Mouse (Mus musculus) limb, embryonic 11.5 days (tissue): ENCODE results near the gene Elf1. TPM values are rescaled to one million over a fixed set of nuclear protein-coding genes. Genes with fewer than 3 reads are reported as not detected.

Source experiments
- ATAC-seq: fragments of 200-750 bp; cut with Nextera tagmentation; 2 replicates; pipeline ENCODE4 v1.8.0; 2017; ENCODE audit warnings: low read depth; ENCODE audit not compliant: insufficient number of reproducible peaks, low FRiP score, low TSS enrichment
- DNase-seq: peaks from one replicate; pipeline ENCODE4 v3.0.0-alpha.2; 2015; ENCODE audit warnings: low spot score
- H3K27ac ChIP-seq: fragments of 300-500 bp; sonication (generic); replicated peaks from 2 replicates; pipeline ENCODE4 v1.5.1; 2014; ENCODE audit warnings: low read depth, mild to moderate bottlenecking, low read length
- H3K27me3 ChIP-seq: fragments of 300-500 bp; sonication (generic); 2 replicates; pipeline ENCODE4 v1.6.1; 2014; ENCODE audit warnings: mild to moderate bottlenecking, low read length, mixed read lengths; ENCODE audit not compliant: control insufficient read depth, insufficient read depth
- H3K36me3 ChIP-seq: fragments of 300-500 bp; sonication (generic); 2 replicates; pipeline ENCODE4 v1.6.1; 2014; ENCODE audit warnings: mild to moderate bottlenecking, low read length, moderate library complexity, mixed read lengths; ENCODE audit not compliant: control insufficient read depth, insufficient read depth
- H3K4me1 ChIP-seq: fragments of 300-500 bp; sonication (generic); 2 replicates; pipeline ENCODE4 v1.6.1; 2014; ENCODE audit warnings: low read length, mixed read lengths; ENCODE audit not compliant: control insufficient read depth, insufficient read depth
- H3K4me2 ChIP-seq: fragments of 300-500 bp; sonication (generic); 2 replicates; pipeline ENCODE4 v1.6.1; 2014; ENCODE audit warnings: low read depth, mild to moderate bottlenecking, moderate library complexity; ENCODE audit not compliant: severe bottlenecking
- H3K4me3 ChIP-seq: fragments of 300-500 bp; sonication (generic); 2 replicates; pipeline ENCODE4 v1.5.1; 2014; ENCODE audit warnings: low read depth, low read length
- H3K9ac ChIP-seq: fragments of 300-500 bp; sonication (generic); 2 replicates; pipeline ENCODE4 v1.6.1; 2014; ENCODE audit warnings: mild to moderate bottlenecking, low read length
- H3K9me3 ChIP-seq: fragments of 300-500 bp; sonication (generic); 2 replicates; pipeline ENCODE4 v1.6.1; 2016; ENCODE audit warnings: low read length; ENCODE audit not compliant: control insufficient read depth
- WGBS: fragments of 180-500 bp; shearing (Covaris S2); extraction: QIAGEN DNeasy Blood & Tissue Kit; methylation state at CpG from one replicate; pipeline ENCODE4 v1.1.7; 2014; 5-methylcytosine and 5-hydroxymethylcytosine counted together
- polyA plus RNA-seq: library from polyadenylated mRNA; unstranded; fragments of >200 nt; fragmentation: Nextera tagmentation; extraction: Ambion mirVana; gene quantifications from 2 replicates; pipeline ENCODE4 v1.2.1, GENCODE M21; 2014

The Elf1 gene
- polyA plus RNA-seq, 1 experiment from 2014 or later: 7.8 TPM

DNA sequence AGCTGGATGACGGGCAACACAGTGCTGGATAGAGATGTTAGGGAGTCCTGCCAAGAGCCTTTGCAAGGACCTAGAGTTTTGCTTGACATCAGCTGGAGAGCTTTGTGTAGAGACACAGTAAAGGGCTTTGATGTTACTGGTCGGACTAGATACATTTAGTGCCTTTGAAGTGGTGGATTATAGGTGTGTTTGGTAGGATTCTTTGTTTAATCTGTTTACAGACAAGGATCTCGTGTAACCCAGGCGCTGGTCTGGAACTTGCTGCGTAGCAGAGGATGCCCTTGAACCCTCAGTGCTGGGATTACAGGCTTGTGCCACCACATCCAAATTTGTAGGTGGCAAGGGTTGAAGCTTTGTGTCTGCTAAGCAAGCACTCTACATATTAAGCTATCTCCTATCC, 113.1 kb downstream of the Elf1 start:
- Histone ChIP-seq H3K9me3 (no peaks in the 10 kb centered on the region), H3K4me2 (no peak overlapping the region), H3K9ac (no peak overlapping the region), H3K27me3 (no peaks in the 10 kb centered on the region), H3K36me3 (peaks cover 2% of the 10 kb centered on the region; the same call in 1 of the 2 replicates), H3K4me3 (no peak overlapping the region), H3K4me1 (no peaks in the 10 kb centered on the region), H3K27ac (no peak overlapping the region)
- 93% methylated on average over 5 of the region's 5 CpGs for WGBS
- DNase-seq (no peak), ATAC-seq (no peak)

DNA sequence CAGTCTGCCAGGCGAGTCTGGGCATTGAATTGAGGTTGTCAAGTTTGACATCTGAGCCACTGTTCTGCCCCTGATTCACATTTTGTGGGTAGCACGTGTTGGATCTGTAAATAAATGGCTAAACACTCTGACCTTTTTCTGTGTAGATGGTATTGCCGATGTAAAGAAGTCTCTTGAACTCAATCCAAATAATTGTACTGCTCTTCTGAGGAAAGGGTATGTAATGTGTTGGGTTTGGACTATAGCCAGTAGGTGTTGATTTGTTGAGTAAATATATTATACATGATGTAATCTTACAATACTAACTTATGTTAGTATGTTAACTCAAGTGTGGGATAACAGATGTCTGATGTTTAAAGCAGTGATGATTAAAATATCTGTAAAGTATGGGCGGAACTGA, 115.6 kb downstream of the Elf1 start:
- ATAC-seq: no peak
- Histone ChIP-seq H3K27ac (no peak overlapping the region), H3K9ac (no peak overlapping the region), H3K9me3 (no peaks in the 10 kb centered on the region), H3K4me1 (no peaks in the 10 kb centered on the region), H3K4me3 (no peak overlapping the region), H3K4me2 (no peak overlapping the region), H3K36me3 (peaks cover 2% of the 10 kb centered on the region; the same call in 1 of the 2 replicates), H3K27me3 (no peaks in the 10 kb centered on the region)
- DNase-seq: no peak
- 93% methylated on average over 4 of the region's 4 CpGs for WGBS

DNA sequence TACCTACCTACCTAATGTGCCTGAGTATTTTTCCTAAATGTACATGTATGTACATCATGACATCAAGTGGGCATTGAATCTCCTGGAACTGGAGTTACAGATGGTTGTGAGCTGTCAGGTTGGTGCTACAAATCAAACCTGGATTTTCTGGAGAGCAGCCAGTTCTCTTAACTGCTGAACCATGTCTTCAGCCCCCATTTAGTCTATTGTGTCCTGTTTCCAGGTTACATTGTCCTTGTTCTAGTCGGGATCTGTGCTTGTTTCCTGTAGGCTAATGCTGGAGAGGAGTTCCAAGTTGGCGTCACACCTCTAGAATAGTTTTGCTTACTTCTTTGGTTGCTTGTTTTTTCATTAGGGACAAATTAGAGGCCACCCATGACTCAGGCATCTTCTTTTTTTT, 124.9 kb downstream of the Elf1 start:
- no peak overlapping the region for H3K9ac ChIP-seq
- H3K9me3 ChIP-seq: no peaks in the 10 kb centered on the region
- H3K4me1 ChIP-seq: no peaks in the 10 kb centered on the region
- 94% methylated on average over 2 of the region's 2 CpGs for WGBS
- ATAC-seq (no peak), DNase-seq (no peak)
- no peaks in the 10 kb centered on the region for H3K27me3 ChIP-seq
- H3K27ac ChIP-seq: no peak overlapping the region
- H3K4me3 ChIP-seq: no peak overlapping the region
- H3K36me3 ChIP-seq: peaks cover 7% of the 10 kb centered on the region; the same call in 1 of the 2 replicates
- no peak overlapping the region for H3K4me2 ChIP-seq

DNA sequence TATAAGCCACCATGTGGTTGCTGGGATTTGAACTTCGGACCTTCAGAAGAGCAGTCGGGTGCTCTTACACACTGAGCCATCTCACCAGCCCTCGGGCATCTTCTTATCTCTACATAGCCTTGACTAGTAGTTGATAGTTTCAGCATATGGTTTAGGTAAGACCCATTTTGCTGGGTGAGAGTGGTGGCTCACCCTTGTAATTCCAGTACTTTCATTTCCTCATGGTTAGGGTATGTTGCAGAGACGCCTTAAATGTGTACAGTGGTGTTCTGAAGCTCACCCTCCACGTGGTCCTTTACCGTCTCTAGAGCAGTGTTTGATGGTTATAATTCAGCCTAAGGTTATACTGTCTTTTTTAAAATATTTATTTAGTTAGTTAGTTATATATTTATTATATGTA, 125.4 kb downstream of the Elf1 start:
- no peaks in the 10 kb centered on the region for H3K9me3 ChIP-seq
- no peaks in the 10 kb centered on the region for H3K4me1 ChIP-seq
- H3K9ac ChIP-seq: no peak overlapping the region
- 93% methylated on average over 6 of the region's 6 CpGs for WGBS
- H3K4me3 ChIP-seq: no peak overlapping the region
- no peak for DNase-seq
- no peaks in the 10 kb centered on the region for H3K27me3 ChIP-seq
- H3K27ac ChIP-seq: no peak overlapping the region
- H3K36me3 ChIP-seq: peaks cover 7% of the 10 kb centered on the region; the same call in 1 of the 2 replicates
- no peak overlapping the region for H3K4me2 ChIP-seq
- ATAC-seq: no peak

DNA sequence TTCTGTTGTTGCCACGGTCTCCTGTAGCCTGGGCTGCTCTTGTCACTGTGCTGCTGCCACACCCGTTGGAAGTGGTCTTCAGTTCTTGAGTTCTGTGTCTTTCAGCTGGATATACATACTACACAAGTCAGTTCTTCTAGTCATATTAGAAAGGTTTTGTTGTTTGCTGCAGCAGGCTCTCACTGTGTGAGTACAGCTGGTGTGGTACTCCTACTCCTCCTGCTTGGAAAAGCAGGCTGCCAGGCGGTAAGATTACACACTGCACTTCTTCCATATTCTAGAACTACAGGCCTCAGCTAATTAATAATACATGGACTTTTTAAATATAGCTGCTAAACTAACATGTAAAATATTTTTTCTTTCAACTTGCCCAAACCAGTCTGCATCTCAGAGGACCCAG, 125.9 kb downstream of the Elf1 start:
- no peaks in the 10 kb centered on the region for H3K4me1 ChIP-seq
- H3K9me3 ChIP-seq: no peaks in the 10 kb centered on the region
- H3K4me2 ChIP-seq: no peak overlapping the region
- no peak overlapping the region for H3K27ac ChIP-seq
- no peak overlapping the region for H3K4me3 ChIP-seq
- H3K36me3 ChIP-seq: peaks cover 10% of the 10 kb centered on the region
- no peaks in the 10 kb centered on the region for H3K27me3 ChIP-seq
- no peak for ATAC-seq
- no peak for DNase-seq
- WGBS: 93% methylated on average over 3 of the region's 3 CpGs
- H3K9ac ChIP-seq: no peak overlapping the region

DNA sequence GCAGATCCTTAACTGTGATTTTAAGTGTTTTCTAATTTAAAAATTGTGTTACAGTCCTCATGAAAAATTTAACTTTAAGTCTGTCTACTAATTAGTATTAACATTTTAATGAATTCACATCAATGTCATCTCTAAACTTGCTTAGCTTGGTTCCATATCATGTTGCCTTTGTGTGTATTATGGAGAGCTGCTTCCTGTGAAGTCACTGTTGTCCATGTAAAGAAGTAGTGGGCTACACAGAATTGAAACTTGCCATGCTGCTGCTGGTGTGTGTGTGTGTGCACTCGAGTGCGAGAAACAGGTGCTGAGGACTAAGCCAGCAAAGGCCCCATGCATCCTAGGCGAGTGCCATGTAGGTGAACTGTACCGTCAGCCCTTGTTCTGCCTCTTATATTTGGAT, 126.4 kb downstream of the Elf1 start:
- WGBS: 96% methylated on average over 4 of the region's 4 CpGs
- no peak for DNase-seq
- H3K36me3 ChIP-seq: peaks cover 10% of the 10 kb centered on the region
- no peaks in the 10 kb centered on the region for H3K4me1 ChIP-seq
- no peak overlapping the region for H3K27ac ChIP-seq
- no peak overlapping the region for H3K4me3 ChIP-seq
- H3K27me3 ChIP-seq: no peaks in the 10 kb centered on the region
- H3K9ac ChIP-seq: no peak overlapping the region
- no peak for ATAC-seq
- no peak overlapping the region for H3K4me2 ChIP-seq
- H3K9me3 ChIP-seq: no peaks in the 10 kb centered on the region

DNA sequence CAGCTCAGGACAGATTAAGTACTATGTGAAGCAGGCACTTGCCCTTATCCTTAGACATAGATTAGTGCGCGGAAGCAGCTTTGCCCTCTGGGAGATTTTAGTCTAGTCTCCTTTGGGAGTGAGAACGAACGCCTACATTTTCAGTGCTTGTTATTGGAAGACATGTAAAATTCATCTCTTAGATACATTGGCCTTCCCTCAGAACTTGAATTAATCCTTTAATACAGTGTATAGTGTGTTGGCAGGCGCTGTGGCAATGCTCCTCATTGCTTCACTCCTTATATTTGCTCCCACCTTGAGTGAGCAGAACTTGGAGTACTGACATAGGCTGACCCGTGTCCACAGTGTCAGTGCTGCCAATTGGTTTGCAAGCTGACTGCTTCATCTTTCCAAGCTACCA, 127.3 kb downstream of the Elf1 start:
- Histone ChIP-seq H3K9me3 (no peaks in the 10 kb centered on the region), H3K27ac (no peak overlapping the region), H3K4me2 (no peak overlapping the region), H3K9ac (no peak overlapping the region), H3K4me3 (no peak overlapping the region), H3K27me3 (no peaks in the 10 kb centered on the region), H3K4me1 (no peaks in the 10 kb centered on the region), H3K36me3 (peaks cover 10% of the 10 kb centered on the region)
- ATAC-seq: no peak
- WGBS: 96% methylated on average over 6 of the region's 6 CpGs
- DNase-seq: no peak

DNA sequence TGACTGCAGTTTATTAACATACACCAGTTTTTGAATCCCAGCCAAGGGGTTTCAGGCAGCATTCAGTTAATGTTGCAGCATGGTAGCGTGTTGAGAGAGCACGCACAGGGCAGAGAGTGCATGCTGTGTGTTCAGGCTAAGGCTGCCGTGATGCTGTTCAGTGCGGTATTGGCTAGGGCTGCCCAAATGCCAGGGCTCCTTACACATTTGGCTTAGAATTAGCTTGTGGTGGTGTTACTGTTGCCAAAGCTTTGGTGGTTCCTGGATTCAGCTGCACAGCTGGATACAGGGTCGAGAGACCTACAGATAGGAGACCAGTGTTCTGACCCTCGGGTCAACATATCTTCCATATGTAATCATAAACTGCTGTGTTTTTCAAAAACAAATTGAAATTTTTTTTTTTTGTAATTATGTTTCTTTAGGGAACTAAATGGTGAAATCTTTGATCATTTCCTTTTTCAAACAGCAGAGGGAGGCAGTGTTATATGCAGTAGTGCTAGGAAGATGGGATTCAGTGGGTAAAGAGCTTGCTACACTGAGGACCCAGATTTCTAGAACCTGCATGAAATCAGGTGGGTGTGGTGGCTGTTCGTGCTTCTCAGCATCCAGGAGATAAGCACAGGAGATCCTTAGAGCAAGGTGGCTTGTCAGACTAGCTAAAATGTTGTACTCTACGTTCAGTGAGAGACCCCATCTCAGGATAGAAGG, 136.3 kb downstream of the Elf1 start:
- WGBS: 89% methylated on average over 8 of the region's 8 CpGs
- no peak for ATAC-seq

DNA sequence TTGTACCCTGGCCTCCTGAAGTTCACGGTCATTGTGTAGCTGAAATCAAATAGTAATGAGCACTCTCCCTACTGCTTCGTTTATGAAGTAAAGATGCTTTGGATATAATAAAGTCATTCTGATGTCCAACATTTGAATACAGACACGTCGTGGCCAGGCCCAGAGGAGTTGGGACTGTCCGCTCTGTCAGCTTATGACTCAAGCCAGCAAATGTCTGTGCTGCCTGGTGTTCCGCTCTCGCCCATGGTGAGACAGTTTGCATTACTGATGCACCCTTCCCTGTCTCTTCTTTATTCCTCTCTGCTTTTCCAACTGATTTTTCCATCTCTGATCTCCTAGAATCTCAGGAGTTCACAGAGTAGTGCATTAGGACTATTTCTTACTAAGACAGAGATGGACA, 138.8 kb downstream of the Elf1 start:
- WGBS: 95% methylated on average over 7 of the region's 7 CpGs
- Histone ChIP-seq H3K9ac (no peak overlapping the region), H3K36me3 (peaks cover 4% of the 10 kb centered on the region; the same call in 1 of the 2 replicates), H3K4me3 (no peak overlapping the region), H3K4me2 (no peak overlapping the region), H3K27me3 (no peaks in the 10 kb centered on the region), H3K9me3 (no peaks in the 10 kb centered on the region), H3K4me1 (no peaks in the 10 kb centered on the region), H3K27ac (no peak overlapping the region)
- ATAC-seq: no peak
- no peak for DNase-seq

More for the DNA sequence above, 136.3 kb downstream of the Elf1 start:
- H3K36me3 ChIP-seq: peaks cover 10% of the 10 kb centered on the region; the same call in 1 of the 2 replicates
- no peak overlapping the region for H3K4me2 ChIP-seq
- H3K4me1 ChIP-seq: no peaks in the 10 kb centered on the region
- DNase-seq: no peak
- H3K4me3 ChIP-seq: no peak overlapping the region
- no peak overlapping the region for H3K27ac ChIP-seq
- no peak overlapping the region for H3K9ac ChIP-seq
- H3K9me3 ChIP-seq: no peaks in the 10 kb centered on the region
- no peaks in the 10 kb centered on the region for H3K27me3 ChIP-seq
